Mouse (Mus musculus): ENCODE results near the gene Dennd2c.

Dennd2c gene

GRCm38 (mm10) chr3:103102454-103103390 lies at the start of gene Dennd2c:
Gene Dennd2c, plus strand, starts transcription at chr3:103102604.
- DNase-seq (ENCODE audit: low read depth, low spot score): peak; percentile 84

- DNase-seq (ENCODE audit: low read depth, low spot score): no peak
These were observed 46.3 kb upstream of the Dennd2c start for GRCm38 (mm10) chr3:103056016-103056595.

- DNase-seq (ENCODE audit: low read depth, low spot score): no peak
These were observed 44.7 kb upstream of the Dennd2c start for GRCm38 (mm10) chr3:103057752-103058151.

- DNase-seq (ENCODE audit: low read depth, low spot score): peak; percentile 90
These were observed 43.9 kb upstream of the Dennd2c start, which contains the start of gene Nras for GRCm38 (mm10) chr3:103058207-103059157. Gene Nras, plus strand, starts transcription at chr3:103058285.

GRCm38 (mm10) chr3:103066927-103067326 lies 35.5 kb upstream of the Dennd2c start:
- DNase-seq (ENCODE audit: low read depth, low spot score): no peak

GRCm38 (mm10) chr3:103068971-103069370 lies 33.4 kb upstream of the Dennd2c start:
- DNase-seq (ENCODE audit: low read depth, low spot score): no peak

GRCm38 (mm10) chr3:103073771-103074170 lies 28.6 kb upstream of the Dennd2c start, which contains the start of gene Ampd1:
Gene Ampd1, plus strand, starts transcription at chr3:103074014.
- DNase-seq (ENCODE audit: low read depth, low spot score): no peak

GRCm38 (mm10) chr3:103075871-103076270 lies 26.5 kb upstream of the Dennd2c start:
- no peak for DNase-seq (ENCODE audit: low read depth, low spot score)

GRCm38 (mm10) chr3:103076476-103076875 lies 25.9 kb upstream of the Dennd2c start:
- DNase-seq (ENCODE audit: low read depth, low spot score): no peak

- DNase-seq (ENCODE audit: low read depth, low spot score): no peak
These were observed 23.1 kb upstream of the Dennd2c start for GRCm38 (mm10) chr3:103079301-103079700.

GRCm38 (mm10) chr3:103081051-103081450 lies 21.4 kb upstream of the Dennd2c start:
- no peak for DNase-seq (ENCODE audit: low read depth, low spot score)

- no peak for DNase-seq (ENCODE audit: low read depth, low spot score)
These were observed 20.4 kb upstream of the Dennd2c start for GRCm38 (mm10) chr3:103081861-103082453.

GRCm38 (mm10) chr3:103082761-103083160 lies 19.6 kb upstream of the Dennd2c start:
- DNase-seq (ENCODE audit: low read depth, low spot score): no peak

GRCm38 (mm10) chr3:103085986-103086385 lies 16.4 kb upstream of the Dennd2c start:
- DNase-seq (ENCODE audit: low read depth, low spot score): no peak

GRCm38 (mm10) chr3:103091753-103092152 lies 10.7 kb upstream of the Dennd2c start:
- DNase-seq (ENCODE audit: low read depth, low spot score): no peak

GRCm38 (mm10) chr3:103098662-103099061 lies 3.7 kb upstream of the Dennd2c start:
- DNase-seq (ENCODE audit: low read depth, low spot score): no peak

- no peak for DNase-seq (ENCODE audit: low read depth, low spot score)
These were observed 2.7 kb upstream of the Dennd2c start for GRCm38 (mm10) chr3:103099667-103100066.

GRCm38 (mm10) chr3:103100735-103101134 lies 1.7 kb upstream of the Dennd2c start:
- no peak for DNase-seq (ENCODE audit: low read depth, low spot score)

GRCm38 (mm10) chr3:103101194-103101593 lies 1.2 kb upstream of the Dennd2c start:
- no peak for DNase-seq (ENCODE audit: low read depth, low spot score)

GRCm38 (mm10) chr3:103101909-103102308 lies 495 bp upstream of the Dennd2c start:
- DNase-seq (ENCODE audit: low read depth, low spot score): no peak

GRCm38 (mm10) chr3:103107565-103108240 lies 5.3 kb downstream of the Dennd2c start:
- DNase-seq (ENCODE audit: low read depth, low spot score): no peak

Data from embryo, embryonic 11.5 days (tissue).